Comparison of ENCODE assay signal across 9 mouse cellular contexts in genomic region chr17:28143751-28144150, GRCm38 (mm10). TPM values are rescaled to one million over a fixed set of nuclear protein-coding genes. Genes with fewer than 3 reads are reported as not detected.
DNase-seq lines count a peak whose midpoint lies in the region; ATAC-seq lines count a peak whose summit lies in the region.
"Had no signal": no experiment of that assay in that cellular context is flagged by ENCODE, and none has a peak within 500 bp of the region (broad histone marks: within the 10 kb centered on the region; RNA-seq: fewer than 3 reads in every experiment).

No protein-coding gene starts in this region.

- no peaks in the 10 kb centered on the region for H3K9me3 ChIP-seq in heart, embryonic 11.5 days (replicated peaks; ENCODE audit: control insufficient read depth, low read length)
- no peaks in the 10 kb centered on the region for H3K9me3 ChIP-seq in forebrain, embryonic 13.5 days (replicated peaks)
- no peaks in the 10 kb centered on the region for H3K9me3 ChIP-seq in midbrain, embryonic 11.5 days (ENCODE audit: control insufficient read depth, low read length)

- no peak overlapping the region for H3K27ac ChIP-seq in heart, embryonic 11.5 days (ENCODE audit: low read depth, low read length)
- H3K27ac ChIP-seq in forebrain, embryonic 13.5 days = no peak overlapping the region
- H3K27ac ChIP-seq in midbrain, embryonic 11.5 days (ENCODE audit: low read depth, low read length) = peak overlapping the region; percentile 6; the same call in 1 of the 2 replicates

- peaks cover 25% of the 10 kb centered on the region for H3K4me1 ChIP-seq in heart, embryonic 11.5 days (ENCODE audit: control insufficient read depth, insufficient read depth, low read length)
- peaks cover 66% of the 10 kb centered on the region for H3K4me1 ChIP-seq in forebrain, embryonic 13.5 days
- H3K4me1 ChIP-seq in midbrain, embryonic 11.5 days (ENCODE audit: control insufficient read depth, insufficient read depth, low read length) = peaks cover 59% of the 10 kb centered on the region

- no peak for ATAC-seq in heart, embryonic 11.5 days (replicated peaks; ENCODE audit: insufficient number of reproducible peaks, low FRiP score, low TSS enrichment)
- no peak for ATAC-seq in forebrain, embryonic 13.5 days
- ATAC-seq in midbrain, embryonic 11.5 days (ENCODE audit: low FRiP score) = no peak

- no peak overlapping the region for H3K9ac ChIP-seq in heart, embryonic 11.5 days (ENCODE audit: low read depth, low read length)
- H3K9ac ChIP-seq in forebrain, embryonic 13.5 days = peak overlapping the region; percentile 55; the same call in 1 of the 2 replicates
- H3K9ac ChIP-seq in midbrain, embryonic 11.5 days (ENCODE audit: low read length) = peak overlapping the region; percentile 46

- DNase-seq in heart, adult 18-20 months = no peak
- peak; percentile 6 for DNase-seq in 416B (ENCODE audit: low read depth)
- peak; percentile 88 for DNase-seq in midbrain, embryonic 11.5 days (ENCODE audit: low spot score, missing footprints)
- DNase-seq in left cerebral cortex, adult 9 months (ENCODE audit: low spot score in 2 of 2) = no peak
- no peak for DNase-seq in adrenal gland, postnatal 14 days
- DNase-seq in layer of hippocampus, postnatal 25 days (ENCODE audit: extremely low spot score in 1 of 2, low spot score in 1 of 2) = no peak
- DNase-seq: right cerebral cortex, postnatal 4 days had no signal

- H3K4me2 ChIP-seq in heart, embryonic 11.5 days = peak overlapping the region; percentile 50
- H3K4me2 ChIP-seq in forebrain, embryonic 13.5 days = peak overlapping the region; percentile 89
- peak overlapping the region; percentile 90 for H3K4me2 ChIP-seq in midbrain, embryonic 11.5 days

- no peaks in the 10 kb centered on the region for H3K36me3 ChIP-seq in heart, embryonic 11.5 days (ENCODE audit: control insufficient read depth, insufficient read depth, low read length)
- H3K36me3 ChIP-seq in forebrain, embryonic 13.5 days (ENCODE audit: poor library complexity, severe bottlenecking) = no peaks in the 10 kb centered on the region
- H3K36me3 ChIP-seq in midbrain, embryonic 11.5 days (ENCODE audit: control insufficient read depth, insufficient read depth, low read length) = no peaks in the 10 kb centered on the region

- peaks cover 75% of the 10 kb centered on the region for H3K27me3 ChIP-seq in heart, embryonic 11.5 days (ENCODE audit: control insufficient read depth, insufficient read depth, low read length)
- peaks cover 15% of the 10 kb centered on the region for H3K27me3 ChIP-seq in forebrain, embryonic 13.5 days
- H3K27me3 ChIP-seq in midbrain, embryonic 11.5 days (ENCODE audit: control insufficient read depth, insufficient read depth, low read length) = no peaks in the 10 kb centered on the region

- peak overlapping the region; percentile 14; the same call in 1 of the 2 replicates for H3K4me3 ChIP-seq in heart, embryonic 11.5 days (ENCODE audit: low read depth, low read length)
- peak overlapping the region; percentile 71 for H3K4me3 ChIP-seq in forebrain, embryonic 13.5 days
- H3K4me3 ChIP-seq in midbrain, embryonic 11.5 days (ENCODE audit: low read depth, low read length) = peak overlapping the region; percentile 83

- WGBS in heart, embryonic 11.5 days (ENCODE audit: insufficient replicate concordance) = 2% methylated on average over 9 of the region's 9 CpGs
- WGBS in forebrain, embryonic 13.5 days = 2% methylated on average over 9 of the region's 9 CpGs
- 1% methylated on average over 9 of the region's 9 CpGs for WGBS in midbrain, embryonic 11.5 days

RNA-seq across cellular contexts. Expression of gene Scube3, which starts 1.8 kb away (rescaled TPM):
- polyA plus RNA-seq in heart, embryonic 11.5 days (2014; fragmentation: Nextera tagmentation; extraction: Ambion mirVana) = 1.7 and 2.3 TPM in 2 replicates
- total RNA-seq in heart, adult 18-20 months (2021) = under 1 TPM; 0.59 to 0.62 TPM
- 2.9 and 4.2 TPM in 2 replicates for polyA plus RNA-seq in forebrain, embryonic 13.5 days (2015; fragmentation: Nextera tagmentation; extraction: Ambion mirVana)
- polyA plus RNA-seq in midbrain, embryonic 11.5 days (2014; fragmentation: Nextera tagmentation; extraction: Ambion mirVana) = 10.1 and 10.2 TPM in 2 replicates
- total RNA-seq in adrenal gland, postnatal 14 days (2021) = 10.9 and 11.9 TPM in 2 replicates
- total RNA-seq in layer of hippocampus, postnatal 25 days (2021) = 1 to 10 TPM; 1.0 to 1.1 TPM

RNA-seq across cellular contexts. Expression of gene Zfp523, which starts 33.2 kb away (rescaled TPM):
- polyA plus RNA-seq in heart, embryonic 11.5 days (2014; fragmentation: Nextera tagmentation; extraction: Ambion mirVana) = 19.5 and 21.0 TPM in 2 replicates
- total RNA-seq in heart, adult 18-20 months (2021) = 10 to 100 TPM; 10.7 to 13.9 TPM
- 32.7 and 34.5 TPM in 2 replicates for polyA plus RNA-seq in forebrain, embryonic 13.5 days (2015; fragmentation: Nextera tagmentation; extraction: Ambion mirVana)
- 24.6 and 30.2 TPM in 2 replicates for polyA plus RNA-seq in midbrain, embryonic 11.5 days (2014; fragmentation: Nextera tagmentation; extraction: Ambion mirVana)
- 36.8 and 43.4 TPM in 2 replicates for total RNA-seq in adrenal gland, postnatal 14 days (2021)
- 100 to 1,000 TPM in 1 of 2 experiments, 10 to 100 TPM in 1; 95.9 to 109 TPM for total RNA-seq in layer of hippocampus, postnatal 25 days (2021)

Comparison
In these comparisons a context has a peak if more than half of its experiments do, and no peak if none do; other contexts are left out.
1. H3K4me3 ChIP-seq: peak in every context shown above with its lines; median percentile 83 in midbrain, embryonic 11.5 days; 71 in forebrain, embryonic 13.5 days; 14 in heart, embryonic 11.5 days.
2. DNase-seq: peak in 416B (single experiment) and midbrain, embryonic 11.5 days (single experiment); none in heart, adult 18-20 months (0 of 2), left cerebral cortex, adult 9 months (0 of 2), adrenal gland, postnatal 14 days (single experiment) and layer of hippocampus, postnatal 25 days (0 of 2).
3. Peak in every context shown above with its lines, with median percentiles within 50 percentile points of each other: H3K4me2 ChIP-seq.